Mouse (Mus musculus) myocyte (in vitro differentiated cells): ENCODE measurements around the gene St6galnac6.

ENCODE experiments used
- CEBPB ChIP-seq: IDR thresholded peaks from 2 replicates; pipeline ENCODE4 v1.6.1; 2011; ENCODE audit warnings: mild to moderate bottlenecking, moderate library complexity; ENCODE audit not compliant: poor library complexity, insufficient read depth, severe bottlenecking
- E2F4 ChIP-seq: IDR thresholded peaks from one replicate; pipeline ENCODE4 v1.6.1; 2011; ENCODE audit warnings: mild to moderate bottlenecking, control low read depth, moderate library complexity; ENCODE audit not compliant: insufficient read depth
- MAX ChIP-seq: IDR thresholded peaks from one replicate; pipeline ENCODE4 v1.6.1; 2011; ENCODE audit warnings: low read depth, mild to moderate bottlenecking, control low read depth
- MYOD1 ChIP-seq, 3 experiments: IDR thresholded peaks; one replicate each; pipeline ENCODE4 v1.6.1; 2011; ENCODE audit warnings: control low read depth in 2 of 3, low read depth in 2 of 3, mild to moderate bottlenecking in 2 of 3, moderate library complexity in 1 of 3; ENCODE audit not compliant: insufficient read length in 2 of 3, control insufficient read depth in 1 of 3
- POLR2A ChIP-seq: IDR thresholded peaks from one replicate; pipeline ENCODE4 v1.6.1; 2011; ENCODE audit warnings: low read depth, mild to moderate bottlenecking, control low read depth, moderate library complexity; ENCODE audit not compliant: insufficient read length
- POLR2AphosphoS2 ChIP-seq: IDR thresholded peaks from one replicate; pipeline ENCODE4 v1.6.1; 2011; ENCODE audit warnings: low read depth, control low read depth; ENCODE audit not compliant: insufficient read length
- SRF ChIP-seq: IDR thresholded peaks from one replicate; pipeline ENCODE4 v1.6.1; 2011; ENCODE audit warnings: low read depth; ENCODE audit not compliant: control insufficient read depth, insufficient read length
- TCF12 ChIP-seq: IDR thresholded peaks from one replicate; pipeline ENCODE4 v1.6.1; 2011; ENCODE audit warnings: mild to moderate bottlenecking, control low read depth; ENCODE audit not compliant: poor library complexity, insufficient read depth, severe bottlenecking
- USF1 ChIP-seq: IDR thresholded peaks from one replicate; pipeline ENCODE4 v1.6.1; 2011; ENCODE audit warnings: low read depth, mild to moderate bottlenecking, control low read depth, moderate library complexity

GRCm38 (mm10) chr2:32591249-32591648, 8.3 kb upstream of the St6galnac6 start:
- TF ChIP-seq POLR2A (no peak), USF1 (no peak), POLR2AphosphoS2 (no peak), MAX (no peak), TCF12 (no peak), E2F4 (no peak), SRF (no peak), MYOD1 (IDR thresholded peaks at IDR 0.05; ENCODE audit: control insufficient read depth in 1 of 3, insufficient read length in 2 of 3, low read depth in 2 of 3) (no peak), CEBPB (no peak)
